Mouse (Mus musculus) MEL (cell line): Measurements from ENCODE around the gene Plxnb1. TPM values are rescaled to one million over a fixed set of nuclear protein-coding genes. Genes with fewer than 3 reads are reported as not detected.

Experiments used
- DNase-seq: peaks from one replicate; pipeline ENCODE4 v3.0.0; 2011; ENCODE audit warnings: low read depth, low spot score
- H3K27ac ChIP-seq: 2 replicates; pipeline ENCODE4 v1.5.1; 2012; ENCODE audit warnings: low read depth, mild to moderate bottlenecking, control low read depth, low read length, moderate library complexity; ENCODE audit not compliant: control insufficient read depth
- H3K27me3 ChIP-seq, 2 experiments: fragments of 150-350 bp in 1 of 2; sonication (generic) in 1 of 2; 2 replicates each; pipeline ENCODE4 v1.6.1; 2012; ENCODE audit warnings: low read length in 2 of 2, mild to moderate bottlenecking in 2 of 2, improper control_type of control experiment in 1 of 2, moderate library complexity in 1 of 2; ENCODE audit not compliant: insufficient read depth in 2 of 2, control insufficient read depth in 1 of 2
- H3K36me3 ChIP-seq, 2 experiments: 2 replicates each; pipeline ENCODE4 v1.6.1; 2012 to 2014; ENCODE audit warnings: low read length in 2 of 2, improper control_type of control experiment in 1 of 2, inconsistent platforms in 1 of 2, mild to moderate bottlenecking in 1 of 2; ENCODE audit not compliant: insufficient read depth in 2 of 2, control insufficient read depth in 1 of 2
- H3K4me1 ChIP-seq, 2 experiments: fragments of 150-350 bp in 1 of 2; sonication (generic) in 1 of 2; 2 replicates each; pipeline ENCODE4 v1.6.1; 2012; ENCODE audit warnings: low read length in 2 of 2, improper control_type of control experiment in 1 of 2, mild to moderate bottlenecking in 1 of 2; ENCODE audit not compliant: insufficient read depth in 2 of 2, control insufficient read depth in 1 of 2
- H3K4me3 ChIP-seq, 2 experiments: fragments of 150-350 bp in 1 of 2; sonication (generic) in 1 of 2; 2 replicates each; pipeline ENCODE4 v1.5.1; 2012; ENCODE audit warnings: low read depth in 2 of 2, low read length in 2 of 2, mild to moderate bottlenecking in 2 of 2, moderate library complexity in 2 of 2, control low read depth in 1 of 2, improper control_type of control experiment in 1 of 2; ENCODE audit not compliant: control insufficient read depth in 1 of 2, insufficient read depth in 1 of 2
- H3K79me2 ChIP-seq: 2 replicates; pipeline ENCODE4 v1.6.1; 2012; ENCODE audit warnings: mild to moderate bottlenecking, low read length, moderate library complexity; ENCODE audit not compliant: control insufficient read depth, poor library complexity, insufficient read depth
- H3K9ac ChIP-seq: 2 replicates; pipeline ENCODE4 v1.6.1; 2012; ENCODE audit warnings: low read depth, mild to moderate bottlenecking, control low read depth, low read length, moderate library complexity; ENCODE audit not compliant: control insufficient read depth, poor library complexity, severe bottlenecking
- H3K9me3 ChIP-seq: fragments of 150-350 bp; sonication (generic); replicated peaks from 2 replicates; pipeline ENCODE4 v1.6.1; 2012; ENCODE audit warnings: mild to moderate bottlenecking, low read length, improper control_type of control experiment, moderate library complexity; ENCODE audit not compliant: insufficient read depth
- CHD1 ChIP-seq: IDR thresholded peaks from 2 replicates; pipeline ENCODE4 v1.6.1; 2012; ENCODE audit warnings: low read depth, mild to moderate bottlenecking, inconsistent platforms, low read length, improper control_type of control experiment
- E2F4 ChIP-seq: IDR thresholded peaks from 2 replicates; pipeline ENCODE4 v1.6.1; 2011; ENCODE audit warnings: low read depth, low read length, improper control_type of control experiment, borderline replicate concordance
- EP300 ChIP-seq, 2 experiments: IDR thresholded peaks; 2 replicates each; pipeline ENCODE4 v1.6.1; 2011; ENCODE audit warnings: improper control_type of control experiment in 2 of 2, low read length in 2 of 2, low read depth in 1 of 2, mild to moderate bottlenecking in 1 of 2
- JUND ChIP-seq: IDR thresholded peaks from 2 replicates; pipeline ENCODE4 v1.6.1; 2011; ENCODE audit warnings: low read depth, mild to moderate bottlenecking, improper control_type of control experiment, low read length
- MAFK ChIP-seq: IDR thresholded peaks from 2 replicates; pipeline ENCODE4 v1.6.1; 2011; ENCODE audit warnings: low read depth, mild to moderate bottlenecking, low read length, improper control_type of control experiment, borderline replicate concordance
- MYB ChIP-seq: IDR thresholded peaks from 2 replicates; pipeline ENCODE4 v1.6.1; 2011; ENCODE audit warnings: mild to moderate bottlenecking, low read depth, low read length, improper control_type of control experiment
- NELFE ChIP-seq: IDR thresholded peaks from 2 replicates; pipeline ENCODE4 v1.6.1; 2011; ENCODE audit warnings: low read depth, low read length, improper control_type of control experiment
- POLR2A ChIP-seq, 2 experiments: IDR thresholded peaks; 2 replicates each; pipeline ENCODE4 v1.6.1; 2011 to 2012; ENCODE audit warnings: low read length in 2 of 2, mild to moderate bottlenecking in 2 of 2, control low read depth in 1 of 2, improper control_type of control experiment in 1 of 2, low read depth in 1 of 2, moderate library complexity in 1 of 2; ENCODE audit not compliant: control insufficient read depth in 1 of 2, insufficient read depth in 1 of 2, poor library complexity in 1 of 2
- POLR2AphosphoS5 ChIP-seq: IDR thresholded peaks from 2 replicates; pipeline ENCODE4 v1.6.1; 2012; ENCODE audit warnings: low read depth, borderline replicate concordance, mild to moderate bottlenecking, inconsistent platforms, low read length, moderate library complexity, mixed read lengths
- RAD21 ChIP-seq: IDR thresholded peaks from 2 replicates; pipeline ENCODE4 v1.6.1; 2011; ENCODE audit warnings: mild to moderate bottlenecking, low read depth, low read length, improper control_type of control experiment
- RCOR1 ChIP-seq: IDR thresholded peaks from 2 replicates; pipeline ENCODE4 v1.6.1; 2012; ENCODE audit warnings: low read depth, mild to moderate bottlenecking, inconsistent platforms, low read length, improper control_type of control experiment
- USF1 ChIP-seq: IDR thresholded peaks from 2 replicates; pipeline ENCODE4 v1.6.1; 2014; ENCODE audit warnings: low read depth, mild to moderate bottlenecking, inconsistent platforms, low read length, improper control_type of control experiment, moderate library complexity
- ZKSCAN1 ChIP-seq: IDR thresholded peaks from 2 replicates; pipeline ENCODE4 v1.6.1; 2012; ENCODE audit warnings: low read depth, mild to moderate bottlenecking, inconsistent platforms, low read length, improper control_type of control experiment, moderate library complexity
- ZMIZ1 ChIP-seq: IDR thresholded peaks from 2 replicates; pipeline ENCODE4 v1.6.1; 2012; ENCODE audit warnings: low read depth, mild to moderate bottlenecking, inconsistent platforms, low read length, improper control_type of control experiment, moderate library complexity
- ZNF384 ChIP-seq: IDR thresholded peaks from 2 replicates; pipeline ENCODE4 v1.6.1; 2012; ENCODE audit warnings: low read depth, mild to moderate bottlenecking, inconsistent platforms, low read length, improper control_type of control experiment
- polyA plus RNA-seq, 2 experiments: library from polyadenylated mRNA; stranded (reverse) in 1 of 2; unstranded in 1 of 2; fragments of >175 nt in 1 of 2; fragments of >200 nt in 1 of 2; gene quantifications; 2 replicates each; pipeline versions ENCODE4 v1.2.1 to v1.2.4; 2012; ENCODE audit warnings: low replicate concordance in 2 of 2, low read depth in 1 of 2; ENCODE audit not compliant: insufficient read length in 2 of 2, insufficient read depth in 1 of 2, missing spikeins in 1 of 2
- total RNA-seq: library from RNA; depleted of rRNA; stranded (reverse); fragments of 300-350 nt; gene quantifications from 2 replicates; pipeline ENCODE4 v1.2.3, GENCODE M21; 2012

The Plxnb1 gene
- total and polyA plus RNA-seq, 3 experiments = 0.07 TPM; not detected in 2

DNA sequence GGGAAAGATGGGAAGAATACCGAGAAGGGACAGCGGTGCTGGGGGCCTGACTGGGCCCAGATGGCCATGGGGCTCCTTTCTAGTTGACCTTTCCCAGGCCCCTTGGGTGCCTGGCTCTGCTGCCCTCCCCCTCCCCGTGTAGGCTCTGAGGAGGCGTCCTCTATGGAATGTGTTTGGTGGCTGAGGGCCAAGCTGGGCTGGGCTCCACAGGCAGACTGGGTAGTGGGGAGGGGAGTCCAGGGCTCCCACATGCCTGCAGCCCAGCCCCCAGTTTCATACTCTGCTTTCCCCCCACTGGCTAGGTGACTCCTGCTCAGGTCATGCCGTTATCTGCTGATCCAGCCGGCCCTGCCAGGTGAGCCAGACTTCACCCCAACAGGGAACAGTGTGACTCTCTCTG lies 3.8 kb downstream of the Plxnb1 start:
- TF ChIP-seq JUND = no peak
- no peak for TF ChIP-seq ZKSCAN1
- Histone ChIP-seq H3K27me3 (no peaks in the 10 kb centered on the region), H3K9ac (no peak overlapping the region), H3K4me3 (no peak overlapping the region), H3K36me3 (no peaks in the 10 kb centered on the region), H3K9me3 (no peaks in the 10 kb centered on the region), H3K79me2 (no peaks in the 10 kb centered on the region), H3K4me1 (no peaks in the 10 kb centered on the region), H3K27ac (no peak overlapping the region)
- no peak for DNase-seq

DNA sequence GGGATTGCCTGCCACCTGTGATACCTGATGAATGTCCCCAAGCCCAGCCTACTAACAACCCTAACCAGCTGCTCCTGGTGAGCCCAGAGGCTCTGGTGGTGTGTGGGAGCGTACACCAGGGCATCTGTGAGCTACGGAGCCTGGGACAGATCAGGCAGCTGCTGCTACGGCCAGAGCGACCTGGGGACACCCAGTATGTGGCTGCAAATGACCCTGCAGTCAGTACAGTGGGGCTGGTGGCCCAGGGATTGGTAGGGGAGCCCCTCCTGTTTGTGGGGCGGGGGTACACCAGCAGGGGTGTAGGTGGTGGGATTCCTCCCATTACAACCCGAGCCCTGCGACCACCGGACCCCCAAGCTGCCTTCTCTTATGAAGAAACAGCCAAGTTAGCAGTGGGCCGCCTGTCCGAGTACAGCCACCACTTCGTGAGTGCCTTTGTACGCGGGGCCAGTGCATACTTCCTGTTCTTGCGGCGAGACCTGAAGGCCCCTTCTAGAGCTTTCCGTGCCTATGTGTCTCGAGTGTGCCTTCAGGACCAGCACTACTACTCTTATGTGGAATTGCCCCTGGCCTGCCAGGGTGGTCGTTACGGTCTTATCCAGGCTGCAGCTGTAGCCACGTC lies 5.2 kb downstream of the Plxnb1 start:
- DNase-seq = no peak

DNA sequence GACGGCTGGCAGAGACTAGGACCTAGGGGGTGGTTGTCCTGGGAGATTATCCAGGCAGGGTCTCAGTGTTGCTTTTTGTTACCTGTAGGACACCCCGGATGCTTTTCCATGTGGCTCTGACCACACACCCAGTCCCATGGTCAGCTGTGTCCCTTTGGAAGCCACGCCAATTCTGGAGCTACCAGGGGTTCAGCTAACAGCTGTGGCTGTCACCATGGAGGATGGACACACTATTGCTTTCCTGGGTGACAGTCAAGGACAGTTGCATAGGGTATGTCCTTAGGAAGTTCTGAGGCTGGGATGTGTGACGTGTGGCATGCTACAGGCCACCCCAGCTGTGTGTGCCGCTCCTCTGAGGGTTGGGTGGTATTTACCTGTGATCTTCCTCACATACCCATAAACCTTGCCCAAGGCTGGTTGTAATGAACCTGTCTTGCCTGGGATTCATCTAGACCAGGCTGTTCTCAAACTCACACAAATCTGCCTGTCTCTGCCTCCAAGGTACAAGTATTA lies 6.8 kb downstream of the Plxnb1 start:
- Histone ChIP-seq H3K79me2 (no peaks in the 10 kb centered on the region), H3K9ac (no peak overlapping the region), H3K4me3 (no peak overlapping the region), H3K9me3 (no peaks in the 10 kb centered on the region), H3K36me3 (no peaks in the 10 kb centered on the region), H3K27ac (no peak overlapping the region), H3K27me3 (no peaks in the 10 kb centered on the region), H3K4me1 (no peaks in the 10 kb centered on the region)
- DNase-seq = no peak
- TF ChIP-seq EP300 (IDR thresholded peaks at IDR 0.05; ENCODE audit: low read depth in 1 of 2, low read length in 2 of 2) (no peak), RCOR1 (no peak), MYB (no peak), E2F4 (no peak)

More for the DNA sequence above, 5.2 kb downstream of the Plxnb1 start:
- Histone ChIP-seq H3K4me1 (no peaks in the 10 kb centered on the region), H3K27ac (no peak overlapping the region), H3K4me3 (no peak overlapping the region), H3K36me3 (no peaks in the 10 kb centered on the region), H3K9me3 (no peaks in the 10 kb centered on the region), H3K27me3 (no peaks in the 10 kb centered on the region), H3K9ac (no peak overlapping the region), H3K79me2 (no peaks in the 10 kb centered on the region)
- TF ChIP-seq ZMIZ1 (no peak), MAFK (no peak), RAD21 (no peak), POLR2AphosphoS5 (no peak), NELFE (no peak), JUND (no peak), USF1 (no peak), POLR2A (IDR thresholded peaks at IDR 0.05; ENCODE audit: control insufficient read depth in 1 of 2, insufficient read depth in 1 of 2, low read depth in 1 of 2, low read length in 2 of 2, poor library complexity in 1 of 2) (no peak), RCOR1 (no peak), ZNF384 (no peak), CHD1 (no peak)
